Mouse (Mus musculus) spleen, adult 2 months (tissue): Measurements from ENCODE around the gene Slc22a1.

ENCODE experiments used
- CTCF ChIP-seq: fragments of 200-500 bp; IDR thresholded peaks from 2 replicates; pipeline ENCODE4 v1.5.1; 2011; ENCODE audit warnings: mild to moderate bottlenecking, inconsistent platforms; ENCODE audit not compliant: insufficient read depth, insufficient read length, insufficient replicate concordance; ENCODE audit errors: extremely low read depth
- POLR2A ChIP-seq: fragments of 200-500 bp; IDR thresholded peaks from 2 replicates; pipeline ENCODE4 v1.6.1; 2011; ENCODE audit warnings: low read depth, low read length, inconsistent platforms

DNA sequence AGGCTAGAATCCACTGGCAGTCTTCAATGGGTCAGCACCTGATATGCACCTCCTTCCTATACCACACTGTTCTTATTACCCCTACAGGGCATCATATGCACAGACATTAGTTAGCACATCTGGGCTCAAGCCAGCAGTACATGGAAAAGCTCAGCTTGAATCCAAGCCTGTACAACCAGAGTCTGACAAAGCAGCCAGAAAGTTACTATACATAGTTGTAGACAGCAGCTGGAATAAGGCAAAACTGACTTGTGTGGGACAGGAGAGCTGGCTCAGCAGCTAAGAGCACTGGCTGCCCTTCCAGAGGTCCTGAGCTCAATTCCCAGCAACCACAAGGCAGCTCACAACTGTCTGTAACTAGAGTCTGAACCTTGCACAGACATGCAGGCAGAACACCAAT, 36.6 kb upstream of the Slc22a1 start:
- TF ChIP-seq CTCF, result no peak
- TF ChIP-seq POLR2A, result no peak
